Mouse (Mus musculus): ENCODE results near the gene Gmeb1. TPM values are rescaled to one million over a fixed set of nuclear protein-coding genes. Genes with fewer than 3 reads are reported as not detected.

The Gmeb1 gene
- polyA plus RNA-seq, 2 experiments = 8.1 to 9.9 TPM

DNA sequence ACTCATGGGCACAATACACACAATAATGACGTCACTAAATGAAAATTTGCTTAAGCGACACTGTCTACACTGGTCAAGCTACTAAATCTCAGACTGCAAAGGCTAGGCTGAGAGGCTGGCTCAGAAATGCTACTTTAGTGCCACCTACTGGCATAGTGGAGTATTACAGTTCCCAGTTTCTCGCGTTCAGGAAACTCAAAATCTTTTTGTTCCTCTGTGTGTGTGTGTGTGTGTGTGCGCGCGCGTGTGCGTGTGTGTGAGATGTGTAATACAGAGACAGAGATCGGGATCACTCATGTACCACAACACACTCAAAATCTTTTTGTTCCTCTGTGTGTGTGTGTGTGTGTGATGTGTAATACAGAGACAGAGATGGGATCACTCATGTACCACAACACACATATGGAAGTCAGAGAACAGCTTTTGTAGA is 82.8 kb downstream of the Gmeb1 start:
- ATAC-seq (ENCODE audit: insufficient read depth) = peak; percentile 52; the same call in 1 of the 2 replicates
- WGBS (ENCODE audit: insufficient replicate concordance) = 7% methylated on average over 10 of the region's 10 CpGs
- TF ChIP-seq CTCF (IDR thresholded peaks at IDR 0.05; ENCODE audit: low read depth) = peak; percentile 94
- no peak for TF ChIP-seq EP300 (IDR thresholded peaks at IDR 0.05; ENCODE audit: low read depth)
- no peak overlapping the region for H3K9ac ChIP-seq (replicated peaks)
- no peaks in the 10 kb centered on the region for H3K9me3 ChIP-seq (ENCODE audit: control insufficient read depth, low read length)
- H3K27me3 ChIP-seq (ENCODE audit: control insufficient read depth, insufficient read depth, low read length) = no peaks in the 10 kb centered on the region
- H3K4me1 ChIP-seq (replicated peaks; ENCODE audit: control insufficient read depth in 2 of 2, insufficient read depth in 2 of 2, low read length in 1 of 2) = no peaks in the 10 kb centered on the region
- no peak overlapping the region for H3K4me3 ChIP-seq (ENCODE audit: insufficient read depth in 1 of 2, low read depth in 2 of 2, low read length in 2 of 2)
- H3K27ac ChIP-seq = no peak overlapping the region
- peaks cover 4% of the 10 kb centered on the region; the same call in 1 of the 2 replicates for H3K36me3 ChIP-seq (replicated peaks; ENCODE audit: control insufficient read depth, insufficient read depth, low read depth)
- no peak overlapping the region for H3K4me2 ChIP-seq (ENCODE audit: low read depth)
- peak; percentile 33 to 47 (median 45) for DNase-seq (ENCODE audit: low read depth in 3 of 3, low spot score in 3 of 3)

DNA sequence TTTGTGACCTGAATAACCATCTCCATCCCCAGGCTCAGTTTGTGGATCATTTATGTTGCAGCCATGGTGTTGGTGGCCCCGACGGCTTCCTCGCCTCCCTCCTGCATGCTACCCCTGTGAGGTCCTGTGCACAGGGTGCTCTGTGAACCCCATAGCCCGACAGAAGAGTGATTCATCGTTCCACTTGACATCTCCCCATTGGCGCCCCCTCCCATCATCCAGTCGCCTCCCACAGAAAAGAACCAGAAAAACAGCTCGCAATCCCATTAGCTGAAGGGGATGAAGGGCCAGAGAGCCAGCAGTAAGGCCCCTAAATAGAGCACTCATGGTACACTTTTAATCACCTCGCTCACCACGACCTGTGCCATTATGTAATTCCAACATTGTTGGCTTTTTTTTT is 84.9 kb downstream of the Gmeb1 start:
- Histone ChIP-seq H3K9me3 (ENCODE audit: control insufficient read depth, low read length) (no peaks in the 10 kb centered on the region), H3K27ac (no peak overlapping the region), H3K9ac (replicated peaks) (no peak overlapping the region), H3K36me3 (replicated peaks; ENCODE audit: control insufficient read depth, insufficient read depth, low read depth) (no peaks in the 10 kb centered on the region; the same call in 1 of the 2 replicates), H3K4me1 (replicated peaks; ENCODE audit: control insufficient read depth in 2 of 2, insufficient read depth in 2 of 2, low read length in 1 of 2) (no peaks in the 10 kb centered on the region), H3K4me3 (ENCODE audit: insufficient read depth in 1 of 2, low read depth in 2 of 2, low read length in 2 of 2) (no peak overlapping the region), H3K27me3 (ENCODE audit: control insufficient read depth, insufficient read depth, low read length) (no peaks in the 10 kb centered on the region), H3K4me2 (ENCODE audit: low read depth) (no peak overlapping the region)
- TF ChIP-seq CTCF (IDR thresholded peaks at IDR 0.05; ENCODE audit: low read depth) (no peak), EP300 (IDR thresholded peaks at IDR 0.05; ENCODE audit: low read depth) (no peak)
- DNase-seq (ENCODE audit: low read depth in 3 of 3, low spot score in 3 of 3) (no peak), ATAC-seq (ENCODE audit: insufficient read depth) (no peak)
- 49% methylated on average over 10 of the region's 10 CpGs for WGBS (ENCODE audit: insufficient replicate concordance)

Small RNA genes within 50 kb of the gene (microRNA-seq; reads per million reads assigned to microRNA genes)
- gene Gm22033 = not detected

Other genes starting within 250 kb of the Gmeb1 start
- 0.11 and 0.15 TPM in 2 replicates for gene Gm10300, start 186.9 kb downstream of the Gmeb1 start, polyA plus RNA-seq (2012; rRNA removed)
- 0.32 and 0.40 TPM in 2 replicates for gene Gm10300, start 186.9 kb downstream of the Gmeb1 start, polyA plus RNA-seq (2014; fragmentation: Nextera tagmentation; extraction: Ambion mirVana)
- 105 and 113 TPM in 2 replicates for gene Epb41, start 186.3 kb downstream of the Gmeb1 start, polyA plus RNA-seq (2012; rRNA removed)
- gene Epb41, start 186.3 kb downstream of the Gmeb1 start, polyA plus RNA-seq (2014; fragmentation: Nextera tagmentation; extraction: Ambion mirVana) = 153 and 166 TPM in 2 replicates
- gene Oprd1, start 117.1 kb downstream of the Gmeb1 start, polyA plus RNA-seq (2012; rRNA removed) = 0.03 and 0.04 TPM in 2 replicates
- gene Oprd1, start 117.1 kb downstream of the Gmeb1 start, polyA plus RNA-seq (2014; fragmentation: Nextera tagmentation; extraction: Ambion mirVana) = 0.04 TPM in 1 of 2 replicates, not detected in the other
- gene Ythdf2, start 49.3 kb downstream of the Gmeb1 start, polyA plus RNA-seq (2012; rRNA removed) = 5.5 and 8.5 TPM in 2 replicates
- gene Ythdf2, start 49.3 kb downstream of the Gmeb1 start, polyA plus RNA-seq (2014; fragmentation: Nextera tagmentation; extraction: Ambion mirVana) = 29.3 and 31.7 TPM in 2 replicates
- 10.4 and 24.5 TPM in 2 replicates for gene Taf12, start 12.8 kb upstream of the Gmeb1 start, polyA plus RNA-seq (2012; rRNA removed)
- 48.7 and 49.5 TPM in 2 replicates for gene Taf12, start 12.8 kb upstream of the Gmeb1 start, polyA plus RNA-seq (2014; fragmentation: Nextera tagmentation; extraction: Ambion mirVana)
- gene Rab42, start 41.8 kb upstream of the Gmeb1 start, polyA plus RNA-seq (2012; rRNA removed) = 0.33 and 0.47 TPM in 2 replicates
- gene Rab42, start 41.8 kb upstream of the Gmeb1 start, polyA plus RNA-seq (2014; fragmentation: Nextera tagmentation; extraction: Ambion mirVana) = 0.25 and 0.27 TPM in 2 replicates
- 7.0 and 8.8 TPM in 2 replicates for gene Trnau1ap, start 67.9 kb upstream of the Gmeb1 start, polyA plus RNA-seq (2012; rRNA removed)
- 36.6 and 36.7 TPM in 2 replicates for gene Trnau1ap, start 67.9 kb upstream of the Gmeb1 start, polyA plus RNA-seq (2014; fragmentation: Nextera tagmentation; extraction: Ambion mirVana)
- 21.5 and 22.2 TPM in 2 replicates for gene Rcc1, start 92.0 kb upstream of the Gmeb1 start, polyA plus RNA-seq (2012; rRNA removed)
- gene Rcc1, start 92.0 kb upstream of the Gmeb1 start, polyA plus RNA-seq (2014; fragmentation: Nextera tagmentation; extraction: Ambion mirVana) = 27.2 and 32.0 TPM in 2 replicates
- gene Phactr4, start 160.9 kb upstream of the Gmeb1 start, polyA plus RNA-seq (2012; rRNA removed) = 6.2 and 7.4 TPM in 2 replicates
- gene Phactr4, start 160.9 kb upstream of the Gmeb1 start, polyA plus RNA-seq (2014; fragmentation: Nextera tagmentation; extraction: Ambion mirVana) = 10.9 and 14.0 TPM in 2 replicates
- 4.0 and 4.3 TPM in 2 replicates for gene Med18, start 202.3 kb upstream of the Gmeb1 start, polyA plus RNA-seq (2012; rRNA removed)
- 3.4 and 3.9 TPM in 2 replicates for gene Med18, start 202.3 kb upstream of the Gmeb1 start, polyA plus RNA-seq (2014; fragmentation: Nextera tagmentation; extraction: Ambion mirVana)
- gene Sesn2, start 248.9 kb upstream of the Gmeb1 start, polyA plus RNA-seq (2012; rRNA removed) = 3.4 TPM in 2 replicates
- 3.3 and 4.1 TPM in 2 replicates for gene Sesn2, start 248.9 kb upstream of the Gmeb1 start, polyA plus RNA-seq (2014; fragmentation: Nextera tagmentation; extraction: Ambion mirVana)

Measured in liver, embryonic 14.5 days (tissue).